Mouse (Mus musculus) forebrain, embryonic 11.5 days (tissue): ENCODE results near the gene Edem3. TPM values are rescaled to one million over a fixed set of nuclear protein-coding genes. Genes with fewer than 3 reads are reported as not detected.

Experiments
- ATAC-seq: fragments of 200-750 bp; cut with Nextera tagmentation; replicated peaks from 2 replicates; pipeline ENCODE4 v1.8.0; 2017; ENCODE audit warnings: moderate TSS enrichment; ENCODE audit not compliant: low FRiP score
- DNase-seq: peaks from one replicate; pipeline ENCODE4 v3.0.0-alpha.2; 2017; ENCODE audit warnings: low spot score
- H3K27ac ChIP-seq: fragments of 300-500 bp; sonication (generic); 2 replicates; pipeline ENCODE4 v1.5.1; 2014; ENCODE audit warnings: low read depth, low read length
- H3K27me3 ChIP-seq: fragments of 300-500 bp; sonication (generic); 2 replicates; pipeline ENCODE4 v1.6.1; 2014; ENCODE audit warnings: mild to moderate bottlenecking, low read length, mixed read lengths; ENCODE audit not compliant: control insufficient read depth, insufficient read depth
- H3K36me3 ChIP-seq: fragments of 300-500 bp; sonication (generic); 2 replicates; pipeline ENCODE4 v1.6.1; 2014; ENCODE audit warnings: mild to moderate bottlenecking, low read length, moderate library complexity, mixed read lengths; ENCODE audit not compliant: control insufficient read depth, insufficient read depth
- H3K4me1 ChIP-seq: fragments of 300-500 bp; sonication (generic); replicated peaks from 2 replicates; pipeline ENCODE4 v1.6.1; 2014; ENCODE audit warnings: low read length, mixed read lengths; ENCODE audit not compliant: control insufficient read depth, insufficient read depth
- H3K4me2 ChIP-seq: fragments of 300-500 bp; sonication (generic); 2 replicates; pipeline ENCODE4 v1.6.1; 2014; ENCODE audit warnings: low read depth, mild to moderate bottlenecking, low read length, moderate library complexity, mixed read lengths; ENCODE audit not compliant: severe bottlenecking
- H3K4me3 ChIP-seq: fragments of 300-500 bp; sonication (generic); 2 replicates; pipeline ENCODE4 v1.5.1; 2014; ENCODE audit warnings: low read depth, low read length
- H3K9ac ChIP-seq: fragments of 300-500 bp; sonication (generic); 2 replicates; pipeline ENCODE4 v1.6.1; 2014; ENCODE audit warnings: low read length
- H3K9me3 ChIP-seq: fragments of 300-500 bp; sonication (generic); 2 replicates; pipeline ENCODE4 v1.6.1; 2016; ENCODE audit warnings: low read length, mixed read lengths; ENCODE audit not compliant: control insufficient read depth
- WGBS: fragments of 180-500 bp; shearing (Covaris S2); extraction: QIAGEN DNeasy Blood & Tissue Kit; methylation state at CpG from one replicate; pipeline ENCODE4 v1.1.7; 2014; 5-methylcytosine and 5-hydroxymethylcytosine counted together
- polyA plus RNA-seq: library from polyadenylated mRNA; unstranded; fragments of >200 nt; fragmentation: Nextera tagmentation; extraction: Ambion mirVana; gene quantifications from 2 replicates; pipeline ENCODE4 v1.2.1, GENCODE M21; 2014

The Edem3 gene
- polyA plus RNA-seq, result 22.9 and 23.0 TPM in 2 replicates

- H3K4me1 ChIP-seq, result no peaks in the 10 kb centered on the region; the same call in 1 of the 2 replicates
- H3K27ac ChIP-seq, result peak within 1 kb of the TSS; percentile 54
- H3K36me3 ChIP-seq, result no peaks in the 10 kb centered on the region
- H3K9ac ChIP-seq, result peak within 1 kb of the TSS; percentile 60
- WGBS, result under 1% methylated on average over 64 of the region's 64 CpGs
- DNase-seq (peak; percentile 95), ATAC-seq (peak; percentile 99)
- H3K9me3 ChIP-seq, result no peaks in the 10 kb centered on the region
- peak within 1 kb of the TSS; percentile 90 for H3K4me3 ChIP-seq
- peak within 1 kb of the TSS; percentile 89 for H3K4me2 ChIP-seq
- no peaks in the 10 kb centered on the region for H3K27me3 ChIP-seq
These were observed at the start of gene Edem3 for GRCm38 (mm10) chr1:151754881-151755659. Edem3 (plus strand) TSS chr1:151755371.

DNA sequence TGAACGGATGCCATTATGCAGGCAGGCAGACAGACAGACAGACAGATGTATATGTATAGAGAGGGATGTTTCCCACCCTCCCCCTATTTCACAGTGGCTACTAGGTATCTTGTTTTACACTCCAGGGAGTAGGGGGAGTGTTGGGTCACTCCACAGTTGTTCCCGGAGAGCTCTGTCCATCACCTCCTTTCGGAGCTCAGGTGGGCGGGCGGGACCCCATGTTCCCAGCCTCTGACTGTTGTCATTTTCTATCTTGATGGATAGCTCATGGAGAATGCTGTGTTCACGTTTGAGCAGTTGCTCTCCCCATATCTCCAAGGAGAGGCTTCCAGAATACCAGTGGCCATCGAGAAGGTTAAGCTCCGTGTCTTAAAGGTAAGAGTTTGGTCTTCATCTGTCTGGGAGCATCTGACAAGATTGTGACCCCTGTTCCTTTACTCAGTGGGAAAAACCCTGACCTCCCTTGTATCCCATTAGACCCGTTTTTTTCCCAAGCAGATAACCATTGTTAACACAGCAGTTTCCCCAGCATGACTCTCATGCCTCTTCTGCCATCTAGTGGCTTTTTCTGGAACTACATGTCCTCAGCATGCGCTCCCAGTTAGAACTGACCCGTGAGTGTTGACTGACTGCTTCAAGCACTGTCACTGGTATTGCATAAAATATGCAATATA is 49.3 kb upstream of the Edem3 start:
- Histone ChIP-seq H3K4me3 (no peak overlapping the region), H3K4me1 (0 out of 2 replicates have a peak, but pooled peaks cover 2% of the 10 kb centered on the region), H3K27me3 (no peaks in the 10 kb centered on the region), H3K4me2 (no peak overlapping the region), H3K36me3 (no peaks in the 10 kb centered on the region), H3K9ac (no peak overlapping the region), H3K9me3 (no peaks in the 10 kb centered on the region), H3K27ac (no peak overlapping the region)
- DNase-seq, result peak; percentile 85
- peak; percentile 80 for ATAC-seq
- 43% methylated on average over 11 of the region's 11 CpGs for WGBS

- DNase-seq (no peak), ATAC-seq (no peak; the same call in 1 of the 2 replicates)
- 82% methylated on average over 3 of the region's 3 CpGs for WGBS
- 0 out of 2 replicates have a peak, but pooled peaks cover 2% of the 10 kb centered on the region for H3K4me1 ChIP-seq
- no peaks in the 10 kb centered on the region for H3K9me3 ChIP-seq
- no peaks in the 10 kb centered on the region for H3K36me3 ChIP-seq
- H3K9ac ChIP-seq, result no peak overlapping the region
- H3K27me3 ChIP-seq, result no peaks in the 10 kb centered on the region
- no peak overlapping the region for H3K4me3 ChIP-seq
- H3K4me2 ChIP-seq, result no peak overlapping the region
- no peak overlapping the region for H3K27ac ChIP-seq
These were observed 48.8 kb upstream of the Edem3 start for GRCm38 (mm10) chr1:151706397-151706752.

DNA sequence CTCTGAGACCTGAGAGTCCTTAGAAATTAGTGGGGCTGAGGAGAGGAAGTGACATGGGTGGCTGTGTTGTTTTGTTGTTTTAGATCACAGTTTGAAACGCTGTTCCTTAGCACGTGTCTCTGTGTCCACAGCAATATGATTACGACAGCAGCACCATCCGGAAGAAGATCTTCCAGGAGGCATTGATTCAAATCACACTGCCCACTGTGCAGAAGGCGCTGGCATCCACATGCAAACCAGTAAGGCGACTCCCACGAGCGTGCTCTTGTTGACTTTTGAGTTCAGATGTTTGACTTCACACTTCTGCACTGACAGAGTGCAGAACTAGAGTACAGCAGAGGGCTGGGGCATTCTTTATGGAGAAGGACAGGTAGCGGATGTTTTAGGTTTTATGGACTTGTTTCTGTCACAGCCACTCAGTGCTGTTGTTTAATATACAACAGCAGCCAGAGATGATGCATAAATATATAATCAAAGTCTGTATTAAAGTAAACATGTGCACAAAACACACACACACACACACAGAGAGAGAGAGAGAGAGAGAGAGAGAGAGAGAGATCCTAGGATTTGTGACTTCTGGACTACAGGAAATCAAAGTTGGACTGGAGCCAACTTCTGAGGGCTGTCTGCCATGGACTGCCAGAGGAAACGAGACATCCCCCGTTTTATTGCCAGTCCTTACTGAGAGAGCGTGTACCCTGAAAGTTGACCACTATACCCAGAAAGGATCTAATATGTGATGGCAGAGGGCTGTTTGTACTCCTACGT is 46.0 kb upstream of the Edem3 start:
- DNase-seq (no peak), ATAC-seq (no peak)
- whole genome bisulfite sequencing, result 82% methylated on average over 13 of the region's 13 CpGs
- no peak overlapping the region for H3K9ac ChIP-seq
- no peaks in the 10 kb centered on the region for H3K27me3 ChIP-seq
- H3K27ac ChIP-seq, result no peak overlapping the region
- no peak overlapping the region for H3K4me3 ChIP-seq
- H3K9me3 ChIP-seq, result no peaks in the 10 kb centered on the region
- H3K4me2 ChIP-seq, result no peak overlapping the region
- H3K36me3 ChIP-seq, result no peaks in the 10 kb centered on the region
- H3K4me1 ChIP-seq, result 0 out of 2 replicates have a peak, but pooled peaks cover 2% of the 10 kb centered on the region

DNA sequence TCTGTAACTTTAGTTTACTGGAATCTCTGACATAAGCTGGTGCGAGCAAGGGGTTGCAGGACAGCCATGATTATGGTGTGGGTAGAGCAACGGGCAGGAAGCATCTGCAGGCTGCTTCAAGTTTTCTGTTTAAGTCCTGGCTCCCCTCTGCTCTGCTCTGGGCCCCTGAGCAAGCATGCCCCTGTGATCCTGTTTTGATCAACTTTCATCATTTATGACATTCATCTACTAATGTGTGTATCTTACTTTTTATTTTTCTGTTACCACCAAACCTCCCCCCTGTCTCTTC is 45.5 kb upstream of the Edem3 start:
- 0 out of 2 replicates have a peak, but pooled peaks cover 2% of the 10 kb centered on the region for H3K4me1 ChIP-seq
- no peak overlapping the region for H3K27ac ChIP-seq
- ATAC-seq, result no peak
- no peak for DNase-seq
- no peak overlapping the region for H3K9ac ChIP-seq
- no peaks in the 10 kb centered on the region for H3K27me3 ChIP-seq
- H3K36me3 ChIP-seq, result no peaks in the 10 kb centered on the region
- H3K9me3 ChIP-seq, result no peaks in the 10 kb centered on the region
- H3K4me3 ChIP-seq, result no peak overlapping the region
- H3K4me2 ChIP-seq, result no peak overlapping the region
- 86% methylated on average over 2 of the region's 2 CpGs for WGBS

DNA sequence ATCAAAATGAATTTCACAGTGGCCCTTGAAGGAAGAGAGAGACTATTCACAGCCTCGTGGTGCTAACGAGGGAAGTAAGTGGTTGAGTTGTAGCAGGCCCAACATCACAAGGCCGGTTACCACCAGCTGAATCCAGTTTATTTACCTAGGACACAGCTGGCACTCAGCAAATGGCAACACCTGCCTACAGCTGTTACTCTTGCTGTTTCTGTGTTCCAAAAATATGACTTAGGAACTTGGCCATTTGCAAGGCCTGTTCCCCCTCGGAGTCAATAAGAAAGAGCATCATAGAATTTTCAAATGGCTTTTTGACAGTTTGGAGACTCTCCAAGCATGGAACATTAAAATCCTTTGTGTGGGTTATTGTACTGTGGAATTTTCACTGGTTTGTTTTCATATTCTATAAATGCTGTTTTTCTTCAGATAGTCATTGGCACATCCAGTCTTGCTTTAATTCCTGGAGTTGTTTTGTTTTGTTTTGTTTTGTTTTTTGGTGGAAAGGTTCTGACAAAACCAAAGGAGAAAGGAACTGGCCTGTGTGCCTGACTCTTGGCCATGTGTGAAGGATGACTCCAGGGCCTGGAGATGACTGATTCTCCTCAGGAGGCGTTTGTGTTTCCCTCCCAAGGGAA is 44.6 kb upstream of the Edem3 start:
- Histone ChIP-seq H3K9ac (no peak overlapping the region), H3K9me3 (no peaks in the 10 kb centered on the region), H3K36me3 (no peaks in the 10 kb centered on the region), H3K27ac (no peak overlapping the region), H3K27me3 (no peaks in the 10 kb centered on the region), H3K4me3 (no peak overlapping the region), H3K4me2 (no peak overlapping the region), H3K4me1 (0 out of 2 replicates have a peak, but pooled peaks cover 2% of the 10 kb centered on the region)
- DNase-seq (no peak), ATAC-seq (no peak)
- WGBS, result 71% methylated on average over 5 of the region's 5 CpGs

DNA sequence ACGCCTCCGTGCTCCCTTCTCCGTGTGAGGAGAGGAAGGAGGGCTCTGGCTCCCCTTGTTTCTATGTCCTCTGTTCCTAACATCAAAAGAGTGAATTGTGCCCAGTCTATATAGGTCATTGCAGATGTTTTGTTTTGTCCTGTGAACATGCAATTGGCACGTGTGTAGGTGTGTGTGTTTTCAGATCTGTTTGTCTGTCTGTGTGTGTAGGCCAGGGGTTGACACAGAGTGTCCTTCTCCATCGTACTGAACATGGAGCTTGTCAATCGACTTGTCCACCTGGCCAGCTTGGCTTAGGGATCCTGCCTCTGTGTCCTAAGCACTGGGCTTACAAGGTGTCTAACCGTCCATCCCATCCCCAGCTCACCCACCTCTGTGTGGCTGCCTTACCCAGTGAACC is 44.1 kb upstream of the Edem3 start:
- no peak overlapping the region for H3K27ac ChIP-seq

GRCm38 (mm10) chr1:151712664-151713063 is 42.5 kb upstream of the Edem3 start:
- Histone ChIP-seq H3K9me3 (no peaks in the 10 kb centered on the region), H3K27me3 (no peaks in the 10 kb centered on the region), H3K4me2 (no peak overlapping the region), H3K4me1 (0 out of 2 replicates have a peak, but pooled peaks cover 2% of the 10 kb centered on the region), H3K27ac (no peak overlapping the region), H3K36me3 (no peaks in the 10 kb centered on the region), H3K4me3 (no peak overlapping the region), H3K9ac (no peak overlapping the region)
- 43% methylated on average over 5 of the region's 5 CpGs for WGBS
- DNase-seq, result no peak
- ATAC-seq, result no peak

More for the DNA sequence above, 44.1 kb upstream of the Edem3 start:
- H3K9ac ChIP-seq, result no peak overlapping the region
- H3K4me1 ChIP-seq, result 0 out of 2 replicates have a peak, but pooled peaks cover 1% of the 10 kb centered on the region
- H3K4me3 ChIP-seq, result no peak overlapping the region
- no peaks in the 10 kb centered on the region for H3K36me3 ChIP-seq
- no peak overlapping the region for H3K4me2 ChIP-seq
- H3K9me3 ChIP-seq, result no peaks in the 10 kb centered on the region
- no peak for ATAC-seq
- H3K27me3 ChIP-seq, result no peaks in the 10 kb centered on the region
- WGBS, result 86% methylated on average over 7 of the region's 7 CpGs
- DNase-seq, result no peak
